Mouse (Mus musculus) kidney, embryonic 15.5 days (tissue): ENCODE data around the gene Fgd5. TPM values are rescaled to one million over a fixed set of nuclear protein-coding genes. Genes with fewer than 3 reads are reported as not detected.

ENCODE experiments used
- ATAC-seq: fragments of 200-750 bp; cut with Nextera tagmentation; replicated peaks from 2 replicates; pipeline ENCODE4 v1.8.0; 2017; ENCODE audit warnings: moderate TSS enrichment; ENCODE audit not compliant: low FRiP score
- H3K27ac ChIP-seq: fragments of 300-500 bp; sonication (generic); 2 replicates; pipeline ENCODE4 v1.5.1; 2015; ENCODE audit warnings: mild to moderate bottlenecking, inconsistent platforms
- H3K27me3 ChIP-seq: fragments of 300-500 bp; sonication (generic); 2 replicates; pipeline ENCODE4 v1.6.1; 2015; ENCODE audit warnings: inconsistent platforms
- H3K36me3 ChIP-seq: fragments of 300-500 bp; sonication (generic); 2 replicates; pipeline ENCODE4 v1.6.1; 2015; ENCODE audit warnings: inconsistent platforms
- H3K4me1 ChIP-seq: fragments of 300-500 bp; sonication (generic); 2 replicates; pipeline ENCODE4 v1.6.1; 2015; ENCODE audit warnings: inconsistent platforms
- H3K4me2 ChIP-seq: fragments of 300-500 bp; sonication (generic); 2 replicates; pipeline ENCODE4 v1.6.1; 2015; ENCODE audit warnings: moderate library complexity, mild to moderate bottlenecking, inconsistent platforms
- H3K4me3 ChIP-seq: fragments of 300-500 bp; sonication (generic); replicated peaks from 2 replicates; pipeline ENCODE4 v1.5.1; 2015; ENCODE audit warnings: mild to moderate bottlenecking, inconsistent platforms
- H3K9ac ChIP-seq: fragments of 300-500 bp; sonication (generic); 2 replicates; pipeline ENCODE4 v1.6.1; 2015; ENCODE audit warnings: mild to moderate bottlenecking, inconsistent platforms
- H3K9me3 ChIP-seq: fragments of 300-500 bp; sonication (generic); replicated peaks from 2 replicates; pipeline ENCODE4 v1.6.1; 2016; ENCODE audit warnings: inconsistent platforms
- WGBS: fragments of 180-500 bp; shearing (Covaris S2); methylation state at CpG from one replicate; pipeline ENCODE4 v1.1.7; 2015; ENCODE audit warnings: mixed read lengths; 5-methylcytosine and 5-hydroxymethylcytosine counted together
- polyA plus RNA-seq: library from polyadenylated mRNA; unstranded; fragments of >200 nt; fragmentation: Nextera tagmentation; extraction: Ambion mirVana; gene quantifications from 2 replicates; pipeline ENCODE4 v1.2.1, GENCODE M21; 2015

Fgd5 gene
- polyA plus RNA-seq, 1 experiment from 2014 or later, result 18.7 TPM

DNA sequence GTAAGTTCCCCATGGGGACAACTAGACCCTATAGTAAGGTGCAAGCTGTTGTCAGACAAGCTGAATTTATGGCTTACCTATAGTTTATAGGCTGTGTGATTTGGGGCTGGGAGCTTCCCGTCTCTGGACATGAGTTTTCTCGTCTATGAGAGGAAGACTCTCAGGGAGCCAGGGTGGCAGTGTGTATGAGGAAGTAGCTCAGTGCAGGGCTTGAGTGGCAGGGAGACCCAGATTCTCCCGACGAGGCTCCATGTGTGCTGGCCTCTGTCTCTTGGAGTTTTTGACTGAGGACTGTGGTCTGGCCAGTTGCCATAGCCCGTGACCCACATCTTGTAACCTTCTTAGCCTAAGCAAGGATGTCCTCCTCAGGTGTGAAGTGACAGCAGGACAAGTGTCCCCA lies 33.7 kb downstream of the Fgd5 start:
- no peak overlapping the region for H3K27ac ChIP-seq

DNA sequence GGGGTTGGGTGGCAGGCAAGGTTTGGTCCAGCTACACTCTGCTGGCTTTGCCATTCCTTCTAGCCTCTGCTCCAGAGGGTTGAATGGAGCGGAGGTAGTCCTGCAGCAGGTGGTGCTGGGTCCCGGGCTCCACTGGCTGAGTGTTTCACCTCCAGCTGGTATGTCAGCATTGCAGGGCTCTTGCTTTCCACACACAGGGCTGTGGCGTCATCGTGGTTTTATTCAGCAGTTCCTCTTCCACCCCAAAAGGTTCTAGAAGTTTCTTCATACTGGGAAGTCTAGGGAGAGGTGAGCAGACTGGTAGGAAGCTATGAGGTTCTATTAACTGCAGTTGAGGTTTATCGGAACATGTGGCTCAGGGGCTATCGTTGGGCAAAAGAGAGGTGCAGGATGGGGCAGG lies 34.4 kb downstream of the Fgd5 start:
- Histone ChIP-seq H3K4me3 (no peak overlapping the region), H3K4me1 (peaks cover 8% of the 10 kb centered on the region), H3K9ac (no peak overlapping the region), H3K36me3 (no peaks in the 10 kb centered on the region), H3K27ac (no peak overlapping the region), H3K9me3 (no peaks in the 10 kb centered on the region), H3K27me3 (no peaks in the 10 kb centered on the region), H3K4me2 (no peak overlapping the region)
- no peak for ATAC-seq
- 95% methylated on average over 6 of the region's 6 CpGs for WGBS

More for the DNA sequence above, 33.7 kb downstream of the Fgd5 start:
- WGBS, result 78% methylated on average over 5 of the region's 5 CpGs
- no peak for ATAC-seq
- Histone ChIP-seq H3K4me3 (no peak overlapping the region), H3K4me2 (no peak overlapping the region), H3K9me3 (no peaks in the 10 kb centered on the region), H3K36me3 (no peaks in the 10 kb centered on the region), H3K4me1 (peaks cover 8% of the 10 kb centered on the region), H3K27me3 (no peaks in the 10 kb centered on the region), H3K9ac (no peak overlapping the region)

- Histone ChIP-seq H3K9ac (no peak overlapping the region), H3K4me2 (no peak overlapping the region), H3K36me3 (no peaks in the 10 kb centered on the region), H3K4me3 (no peak overlapping the region), H3K27ac (no peak overlapping the region), H3K9me3 (no peaks in the 10 kb centered on the region), H3K27me3 (no peaks in the 10 kb centered on the region), H3K4me1 (peaks cover 8% of the 10 kb centered on the region)
- WGBS, result 93% methylated on average over 3 of the region's 3 CpGs
- ATAC-seq, result no peak
Measured at GRCm38 (mm10) chr6:92013620-92014019, 34.9 kb downstream of the Fgd5 start.

DNA sequence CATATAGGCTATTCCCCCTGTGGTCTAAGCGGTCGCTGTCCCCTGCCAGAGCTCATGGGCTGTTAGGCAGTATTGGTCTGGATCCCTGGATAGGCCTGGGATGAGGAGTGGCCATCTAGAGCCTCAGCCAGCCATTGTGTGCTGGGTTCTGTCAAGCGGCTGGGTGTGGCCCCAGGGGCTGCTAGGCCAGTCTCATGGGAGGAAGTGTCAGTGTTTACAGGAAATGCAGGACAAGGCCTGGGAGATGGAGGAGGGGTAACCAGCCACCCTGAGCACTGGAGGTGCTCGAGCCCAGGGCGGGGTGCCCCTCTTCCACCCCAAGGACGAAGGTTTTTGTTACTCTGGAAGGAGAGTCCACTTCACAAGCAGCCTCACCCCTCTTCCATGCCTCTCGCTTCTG lies 36.3 kb downstream of the Fgd5 start:
- peaks cover 8% of the 10 kb centered on the region for H3K4me1 ChIP-seq
- H3K4me2 ChIP-seq, result no peak overlapping the region
- WGBS, result 59% methylated on average over 7 of the region's 7 CpGs
- H3K9ac ChIP-seq, result no peak overlapping the region
- 0 out of 2 replicates have a peak, but pooled peaks have one; percentile 22 for ATAC-seq
- no peak overlapping the region for H3K27ac ChIP-seq
- H3K9me3 ChIP-seq, result no peaks in the 10 kb centered on the region
- no peaks in the 10 kb centered on the region for H3K36me3 ChIP-seq
- no peak overlapping the region for H3K4me3 ChIP-seq
- no peaks in the 10 kb centered on the region for H3K27me3 ChIP-seq

DNA sequence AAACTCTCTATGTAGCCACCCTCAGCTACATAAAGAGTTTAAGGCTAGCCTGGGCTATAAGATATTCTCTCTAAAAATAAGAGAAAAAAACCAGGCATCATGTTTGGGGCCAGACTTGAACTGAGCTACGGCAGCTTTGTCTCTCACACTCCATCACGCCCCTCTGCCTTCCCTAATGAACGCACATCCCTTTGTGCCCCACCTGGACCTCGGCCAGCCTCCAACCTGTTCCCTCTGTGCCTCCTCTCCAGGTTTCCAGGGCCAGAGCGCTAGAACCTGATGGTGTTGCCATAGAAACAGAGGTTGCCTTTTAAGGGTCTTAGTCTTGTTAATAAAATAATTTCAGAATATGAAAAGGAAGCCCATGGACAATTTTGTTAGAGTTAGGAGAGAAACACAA lies 37.2 kb downstream of the Fgd5 start:
- H3K9ac ChIP-seq, result no peak overlapping the region
- 84% methylated on average over 5 of the region's 5 CpGs for WGBS
- H3K27me3 ChIP-seq, result no peaks in the 10 kb centered on the region
- no peaks in the 10 kb centered on the region for H3K9me3 ChIP-seq
- H3K4me2 ChIP-seq, result no peak overlapping the region
- no peak overlapping the region for H3K27ac ChIP-seq
- no peaks in the 10 kb centered on the region for H3K36me3 ChIP-seq
- peaks cover 8% of the 10 kb centered on the region for H3K4me1 ChIP-seq
- no peak overlapping the region for H3K4me3 ChIP-seq
- ATAC-seq, result no peak

DNA sequence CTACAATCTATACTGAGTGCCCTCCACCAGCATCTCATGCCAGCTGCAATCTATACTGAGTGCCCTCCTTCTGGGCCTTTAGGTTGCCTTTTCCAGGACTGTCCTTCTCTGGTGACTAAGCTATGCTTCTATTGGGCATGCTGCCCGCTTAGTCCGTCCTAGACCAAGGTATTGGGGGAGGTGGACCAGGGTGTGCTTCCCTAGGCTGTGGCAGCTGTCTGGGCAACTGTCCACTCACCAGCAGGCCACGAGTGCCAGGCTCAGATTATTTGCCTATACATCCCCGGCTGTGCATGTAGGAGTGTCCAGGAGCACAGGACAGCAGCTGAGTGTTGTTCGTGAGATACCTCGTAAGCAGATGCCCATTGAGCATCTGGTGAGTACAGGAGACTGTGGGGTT lies 38.1 kb downstream of the Fgd5 start:
- WGBS, result 74% methylated on average over 6 of the region's 6 CpGs
- no peak for ATAC-seq
- Histone ChIP-seq H3K9me3 (no peaks in the 10 kb centered on the region), H3K27ac (no peak overlapping the region), H3K36me3 (no peaks in the 10 kb centered on the region), H3K4me2 (no peak overlapping the region), H3K4me3 (no peak overlapping the region), H3K4me1 (peaks cover 13% of the 10 kb centered on the region), H3K9ac (no peak overlapping the region), H3K27me3 (no peaks in the 10 kb centered on the region)

DNA sequence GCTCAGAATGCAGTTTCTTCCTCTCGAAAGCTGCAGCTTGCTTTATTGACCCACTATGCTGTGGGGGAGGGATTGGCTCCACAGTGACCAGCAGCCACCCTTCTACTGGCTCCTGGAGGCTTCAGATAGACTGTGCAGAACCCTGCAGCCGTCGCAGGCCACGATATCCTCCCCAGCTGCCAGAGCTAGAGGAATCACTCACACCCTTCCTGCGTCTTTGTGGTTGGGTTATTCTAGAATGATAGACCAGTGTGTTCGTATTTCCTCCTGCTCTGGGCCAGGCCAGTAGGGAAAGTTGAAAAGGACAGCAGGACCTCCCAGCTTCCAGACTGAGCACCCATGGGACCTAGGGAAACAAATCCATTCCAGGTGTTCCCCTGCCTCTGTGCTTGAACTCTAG lies 39.7 kb downstream of the Fgd5 start:
- H3K27me3 ChIP-seq, result no peaks in the 10 kb centered on the region
- H3K4me1 ChIP-seq, result peaks cover 13% of the 10 kb centered on the region
- no peak overlapping the region for H3K4me2 ChIP-seq
- H3K9me3 ChIP-seq, result no peaks in the 10 kb centered on the region
- no peaks in the 10 kb centered on the region for H3K36me3 ChIP-seq
- no peak overlapping the region for H3K9ac ChIP-seq
- H3K27ac ChIP-seq, result no peak overlapping the region
- no peak overlapping the region for H3K4me3 ChIP-seq
- WGBS, result 49% methylated on average over 6 of the region's 6 CpGs
- ATAC-seq, result no peak

DNA sequence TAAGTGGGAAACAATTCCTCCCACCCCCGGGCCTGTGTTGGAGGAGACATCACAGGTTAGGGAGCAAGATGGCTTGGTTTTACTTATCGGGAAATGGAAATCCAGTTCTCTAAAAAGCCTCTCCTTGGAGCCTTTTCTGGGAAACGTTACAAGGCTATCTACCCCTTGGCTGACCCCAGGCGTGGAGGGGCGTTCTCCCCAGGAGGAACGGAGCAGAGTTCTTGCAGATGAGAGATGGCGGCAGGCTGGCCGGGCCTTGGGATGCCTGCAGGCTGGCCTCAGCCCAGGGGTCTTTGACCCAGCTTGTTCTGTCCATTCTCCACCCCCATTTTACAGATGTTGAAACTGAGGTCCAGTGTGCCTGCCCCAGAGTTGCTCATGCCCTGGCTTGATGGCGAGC lies 42.4 kb downstream of the Fgd5 start:
- Histone ChIP-seq H3K4me3 (no peak overlapping the region), H3K36me3 (no peaks in the 10 kb centered on the region), H3K9ac (no peak overlapping the region), H3K27me3 (no peaks in the 10 kb centered on the region), H3K4me2 (no peak overlapping the region), H3K27ac (no peak overlapping the region), H3K4me1 (peaks cover 5% of the 10 kb centered on the region; the same call in 1 of the 2 replicates), H3K9me3 (no peaks in the 10 kb centered on the region)
- no peak for ATAC-seq
- WGBS, result 65% methylated on average over 9 of the region's 9 CpGs

DNA sequence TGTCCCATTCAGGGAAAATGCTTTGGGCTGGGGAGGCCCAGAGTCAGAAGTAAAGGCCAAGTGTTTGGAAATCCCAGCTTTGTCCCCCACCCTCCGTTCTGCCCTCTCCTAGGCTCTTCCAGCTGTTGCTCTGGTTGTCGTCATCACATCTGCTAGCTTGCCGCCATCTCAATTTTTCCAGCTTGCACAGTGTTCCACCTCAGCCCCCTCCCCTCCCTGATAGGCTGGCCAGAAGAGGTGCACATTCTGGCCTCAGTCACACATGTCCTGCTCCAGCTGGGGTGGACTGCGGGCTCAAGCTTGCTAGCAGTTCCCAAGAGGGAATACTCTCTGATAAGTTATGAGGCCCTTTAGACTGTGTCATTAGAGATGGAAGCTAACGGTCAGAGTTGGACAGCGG lies 42.8 kb downstream of the Fgd5 start:
- peaks cover 5% of the 10 kb centered on the region; the same call in 1 of the 2 replicates for H3K4me1 ChIP-seq
- H3K36me3 ChIP-seq, result no peaks in the 10 kb centered on the region
- no peak overlapping the region for H3K4me3 ChIP-seq
- H3K9me3 ChIP-seq, result no peaks in the 10 kb centered on the region
- no peak overlapping the region for H3K4me2 ChIP-seq
- H3K27ac ChIP-seq, result no peak overlapping the region
- H3K27me3 ChIP-seq, result no peaks in the 10 kb centered on the region
- H3K9ac ChIP-seq, result no peak overlapping the region
- 64% methylated on average over 6 of the region's 6 CpGs for WGBS
- ATAC-seq, result 0 out of 2 replicates have a peak, but pooled peaks have one; percentile 9

GRCm38 (mm10) chr6:92025252-92025651 lies 46.6 kb downstream of the Fgd5 start:
- Histone ChIP-seq H3K36me3 (no peaks in the 10 kb centered on the region), H3K4me2 (no peak overlapping the region), H3K9me3 (no peaks in the 10 kb centered on the region), H3K4me1 (peaks cover 5% of the 10 kb centered on the region; the same call in 1 of the 2 replicates), H3K4me3 (no peak overlapping the region), H3K9ac (no peak overlapping the region), H3K27ac (no peak overlapping the region), H3K27me3 (no peaks in the 10 kb centered on the region)
- 100% methylated on average over 1 of the region's 1 CpGs for WGBS
- ATAC-seq, result no peak

DNA sequence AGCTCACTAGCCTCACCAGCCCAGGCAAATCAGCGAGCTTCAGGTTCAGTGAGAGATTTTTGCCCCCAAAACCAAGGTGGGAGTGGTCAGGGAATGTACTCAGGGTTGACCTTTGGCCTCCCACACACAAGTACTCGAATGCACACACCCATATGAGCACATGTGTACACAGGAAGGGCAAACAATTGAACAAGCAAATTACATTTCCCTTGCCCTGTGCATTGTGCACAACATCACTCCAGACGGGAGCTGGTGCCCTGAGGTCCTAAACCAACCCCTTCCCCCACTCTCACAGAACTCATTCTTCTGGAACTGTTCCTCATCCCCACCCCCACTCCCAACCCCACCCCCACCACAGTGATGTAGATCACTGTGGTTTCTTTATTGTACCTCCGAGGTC lies 48.7 kb downstream of the Fgd5 start:
- 73% methylated on average over 4 of the region's 4 CpGs for WGBS
- H3K9ac ChIP-seq, result no peak overlapping the region
- H3K4me1 ChIP-seq, result no peaks in the 10 kb centered on the region
- ATAC-seq, result no peak
- 0 out of 2 replicates have a peak, but pooled peaks cover 3% of the 10 kb centered on the region for H3K36me3 ChIP-seq
- H3K4me3 ChIP-seq, result no peak overlapping the region
- no peak overlapping the region for H3K27ac ChIP-seq
- no peaks in the 10 kb centered on the region for H3K9me3 ChIP-seq
- H3K4me2 ChIP-seq, result no peak overlapping the region
- H3K27me3 ChIP-seq, result no peaks in the 10 kb centered on the region

DNA sequence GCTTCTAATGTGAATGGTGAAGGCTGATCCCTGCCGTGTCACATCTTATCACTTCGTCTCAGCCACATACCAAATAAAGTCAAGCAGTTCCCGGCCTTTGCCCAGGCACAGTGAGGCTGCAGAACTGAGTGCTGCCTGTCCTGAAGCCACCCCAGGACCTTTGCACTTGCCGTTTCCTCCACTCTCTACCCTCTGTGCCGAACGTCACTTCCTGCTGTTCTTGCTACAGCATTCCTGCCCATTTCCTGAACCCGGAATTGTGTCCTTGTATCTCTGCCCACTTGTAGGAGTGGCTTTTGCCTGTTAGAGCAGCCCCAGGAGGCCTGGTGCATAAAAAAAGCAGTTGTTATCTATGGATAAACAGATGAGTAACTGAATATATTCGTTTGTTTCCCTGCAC lies 52.0 kb downstream of the Fgd5 start:
- Histone ChIP-seq H3K36me3 (0 out of 2 replicates have a peak, but pooled peaks cover 3% of the 10 kb centered on the region), H3K4me2 (no peak overlapping the region), H3K4me1 (peaks cover 14% of the 10 kb centered on the region), H3K4me3 (no peak overlapping the region), H3K9me3 (no peaks in the 10 kb centered on the region), H3K27me3 (no peaks in the 10 kb centered on the region), H3K9ac (no peak overlapping the region), H3K27ac (no peak overlapping the region)
- ATAC-seq, result no peak
- 70% methylated on average over 8 of the region's 8 CpGs for WGBS

GRCm38 (mm10) chr6:92034713-92035112 lies 56.0 kb downstream of the Fgd5 start:
- WGBS, result 21% methylated on average over 6 of the region's 6 CpGs
- no peak overlapping the region for H3K4me2 ChIP-seq
- peak; percentile 67; the same call in 1 of the 2 replicates for ATAC-seq

More at GRCm38 (mm10) chr6:92034713-92035112, 56.0 kb downstream of the Fgd5 start:
- Histone ChIP-seq H3K27me3 (no peaks in the 10 kb centered on the region), H3K4me1 (peaks cover 18% of the 10 kb centered on the region), H3K36me3 (peaks cover 3% of the 10 kb centered on the region; the same call in 1 of the 2 replicates), H3K4me3 (no peak overlapping the region), H3K9me3 (no peaks in the 10 kb centered on the region), H3K27ac (no peak overlapping the region), H3K9ac (no peak overlapping the region)
